Mouse (Mus musculus): Measurements from ENCODE around the gene Zfx.

GRCm38 (mm10) chrX:94140080-94140479 is 16.6 kb upstream of the Zfx start:
- TF ChIP-seq CTCF (IDR thresholded peaks at IDR 0.05; ENCODE audit: control insufficient read depth, insufficient read depth, insufficient replicate concordance, low read depth, low read length) (no peak), POLR2A (IDR thresholded peaks at IDR 0.05; ENCODE audit: control insufficient read depth, low read depth, low read length) (no peak)

Measured in testis, adult 2 months (tissue).